Mouse (Mus musculus) frontal cortex, postnatal 25 days (tissue): Measurements from ENCODE around the gene Tmem199.

Experiments used
- DNase-seq, 2 experiments: peaks; one replicate each; pipeline ENCODE4 v3.0.0; 2022; ENCODE audit warnings: low spot score in 2 of 2

Tmem199 gene

DNA sequence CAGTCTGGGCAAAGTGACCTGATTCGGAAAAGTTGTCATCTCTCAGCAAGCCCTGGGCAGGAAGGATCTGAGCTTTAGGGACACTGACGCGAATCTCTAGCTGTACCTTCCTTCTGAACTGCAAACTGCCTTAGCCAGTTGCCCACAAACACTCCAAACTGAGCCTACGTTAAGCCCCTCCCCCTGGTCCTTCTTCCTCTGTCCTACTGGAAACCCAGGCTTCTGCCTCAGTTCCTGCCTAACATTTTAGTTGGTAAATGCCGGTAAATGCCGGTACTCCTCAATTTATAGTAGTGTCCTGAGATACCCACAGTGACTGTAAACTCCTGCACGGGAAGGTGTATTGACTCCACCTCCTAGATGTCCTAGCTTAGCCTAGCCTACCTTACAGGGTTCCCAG, 28.3 kb downstream of the Tmem199 start:
- DNase-seq, result no peak

GRCm38 (mm10) chr11:78475289-78475688, 36.7 kb downstream of the Tmem199 start:
- DNase-seq, result no peak

DNA sequence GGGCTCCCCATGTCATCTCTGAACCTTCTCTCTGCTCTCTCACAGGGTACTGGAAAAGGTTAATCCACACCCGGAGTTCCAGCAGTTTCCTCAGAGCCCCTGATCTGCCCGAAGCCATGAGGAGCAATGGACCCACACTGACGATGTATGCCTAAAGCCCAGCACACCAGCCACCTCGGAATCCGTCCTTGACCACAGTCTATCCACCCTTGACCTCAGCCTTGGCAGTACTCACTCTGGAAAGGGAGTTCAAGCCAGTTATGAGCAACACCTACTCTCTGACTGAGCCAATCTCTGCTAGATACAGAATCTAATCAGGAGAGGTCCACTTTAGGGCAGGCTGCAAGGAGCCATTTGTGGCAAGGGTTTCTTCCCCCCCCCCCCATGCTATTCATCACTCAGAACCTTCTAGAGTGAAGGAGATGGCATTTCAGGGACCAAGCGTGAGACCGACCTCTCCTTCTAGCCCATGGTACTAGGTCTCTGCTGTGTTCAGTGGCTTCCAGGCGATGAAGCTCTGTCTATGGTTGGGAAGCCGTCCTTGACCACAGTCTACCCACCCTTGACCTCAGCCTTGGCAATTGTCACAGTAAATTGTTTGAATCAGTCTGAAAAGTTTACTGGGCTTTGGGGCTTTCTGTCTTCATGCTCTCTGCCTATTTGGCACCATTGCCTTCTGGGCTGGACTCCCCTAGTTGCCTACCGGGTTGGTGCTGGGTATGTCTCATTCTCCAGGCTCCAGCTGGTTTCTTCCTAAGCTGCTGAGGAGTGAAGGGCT, 40.5 kb downstream of the Tmem199 start:
- DNase-seq, result no peak

DNA sequence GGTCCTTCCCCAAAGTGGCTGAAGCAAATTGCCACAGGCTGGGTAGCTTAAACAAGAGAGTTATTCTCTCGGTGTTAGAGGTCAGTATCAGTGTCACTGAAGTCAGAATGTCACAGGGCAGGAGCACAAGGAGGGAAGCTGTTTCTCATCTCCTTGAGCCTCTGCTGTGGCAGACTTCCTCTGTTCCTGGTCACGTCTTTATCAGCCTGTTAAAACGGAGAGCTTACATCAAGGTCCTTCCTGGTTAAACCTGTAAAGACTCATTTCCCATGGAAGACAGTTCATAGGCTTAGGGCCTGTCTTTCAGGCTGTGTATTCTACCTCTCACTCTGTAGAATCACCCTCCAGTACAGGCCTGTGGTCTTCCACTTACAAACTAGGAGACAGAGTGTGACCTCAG, 44.0 kb downstream of the Tmem199 start:
- DNase-seq, result no peak

DNA sequence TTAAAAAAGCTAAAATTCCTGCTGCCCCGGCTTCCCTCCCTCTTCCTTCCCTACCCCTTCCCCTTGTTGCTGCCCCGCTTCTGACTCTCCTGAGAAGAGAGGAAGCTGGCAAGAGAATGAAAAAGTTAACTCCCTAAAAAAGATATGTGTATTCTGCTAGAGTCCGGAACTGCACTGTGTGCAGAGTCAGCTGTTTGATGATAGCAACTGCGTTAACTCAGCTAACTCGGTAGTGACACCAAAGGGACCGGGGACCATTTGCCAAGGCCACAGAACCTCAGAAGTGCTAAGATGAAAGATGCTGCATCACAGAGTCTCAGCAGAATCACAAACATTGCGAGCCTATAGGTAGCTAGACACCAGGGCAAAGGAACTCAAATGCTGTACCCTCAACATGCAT, 44.5 kb downstream of the Tmem199 start:
- no peak for DNase-seq

GRCm38 (mm10) chr11:78466242-78466912, 45.6 kb downstream of the Tmem199 start:
- no peak for DNase-seq

GRCm38 (mm10) chr11:78465568-78466180, 46.3 kb downstream of the Tmem199 start, which contains the start of gene Slc46a1:
Slc46a1 (plus strand) TSS chr11:78465697.
- DNase-seq, result peak; percentile 57 to 66

- DNase-seq, result no peak
These were observed 46.9 kb downstream of the Tmem199 start for GRCm38 (mm10) chr11:78465116-78465515.

DNA sequence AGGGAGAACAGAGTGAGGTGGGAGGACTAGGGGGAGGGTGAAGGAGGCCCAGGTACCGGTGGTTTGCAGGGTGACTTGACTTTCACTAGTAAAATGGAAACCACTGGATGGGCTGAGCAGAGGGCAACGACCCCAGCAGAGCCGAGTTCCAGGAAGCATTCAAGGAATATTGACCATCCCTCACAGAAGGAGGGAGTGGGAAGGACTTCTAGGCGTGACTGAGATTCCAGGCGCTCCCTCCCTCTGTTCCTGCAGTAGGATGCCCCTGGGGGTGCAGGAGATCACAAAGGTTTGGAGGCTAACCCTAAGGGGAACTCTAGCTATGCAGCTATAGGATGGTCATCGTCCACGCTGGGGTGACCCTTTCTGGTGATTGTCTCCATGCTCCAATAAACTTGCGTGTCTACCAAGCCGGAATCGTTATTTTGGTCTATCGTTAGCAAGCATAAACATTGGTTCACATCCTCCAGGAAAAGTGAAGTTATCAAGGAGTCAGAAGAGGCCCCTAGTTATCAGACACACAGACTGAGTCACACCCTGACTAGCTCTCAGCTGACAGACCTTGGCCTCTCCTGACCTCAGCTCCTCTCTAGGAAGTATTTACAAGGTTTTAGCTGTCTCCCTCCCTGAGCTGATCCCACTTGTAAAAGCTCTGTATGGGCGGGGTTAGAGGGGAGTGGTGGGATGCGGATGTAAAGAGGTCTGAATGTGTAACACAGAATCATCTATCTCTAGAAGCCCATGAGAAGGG, 48.5 kb downstream of the Tmem199 start:
- no peak for DNase-seq

GRCm38 (mm10) chr11:78462669-78463068, 49.3 kb downstream of the Tmem199 start:
- DNase-seq, result no peak

- DNase-seq, result no peak
These were observed 50.1 kb downstream of the Tmem199 start for GRCm38 (mm10) chr11:78461894-78462293.

DNA sequence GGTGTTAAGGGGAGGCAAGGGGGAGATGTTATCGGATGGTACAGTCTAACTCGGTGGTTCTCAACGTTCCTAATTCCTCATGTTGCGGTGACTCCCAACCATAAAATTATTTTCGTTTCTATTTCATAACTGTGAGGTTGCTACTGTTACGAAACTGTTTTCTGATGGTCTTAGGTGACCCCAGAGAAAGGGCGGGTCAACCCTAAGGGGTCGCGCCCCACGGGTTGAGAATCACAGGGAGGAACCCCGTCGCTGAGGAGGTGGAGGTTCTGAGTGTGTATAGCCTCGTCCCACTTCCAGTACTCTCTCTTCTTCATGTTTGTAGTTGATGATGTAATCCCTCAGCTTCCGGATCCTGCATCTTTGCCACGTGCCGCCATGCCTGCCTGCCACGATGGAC, 53.2 kb downstream of the Tmem199 start:
- no peak for DNase-seq
